Mouse (Mus musculus) G1E (cell line): Measurements from ENCODE around the gene Stard13. TPM values are rescaled to one million over a fixed set of nuclear protein-coding genes. Genes with fewer than 3 reads are reported as not detected.

Experiments used
- ATAC-seq: 2 replicates; pipeline ENCODE4 v1.8.0; 2016; ENCODE audit warnings: mild to moderate bottlenecking; ENCODE audit not compliant: insufficient number of reproducible peaks, poor library complexity, low FRiP score, severe bottlenecking; ENCODE audit errors: extremely low read depth
- DNase-seq: peaks from one replicate; pipeline ENCODE4 v3.0.0; 2012; ENCODE audit warnings: low spot score
- H3K27me3 ChIP-seq: 2 replicates; pipeline ENCODE4 v1.6.1; 2012; ENCODE audit warnings: mild to moderate bottlenecking, low read length, inconsistent platforms; ENCODE audit not compliant: insufficient read depth
- H3K36me3 ChIP-seq: replicated peaks from 2 replicates; pipeline ENCODE3; 2012; ENCODE audit warnings: mild to moderate bottlenecking, inconsistent platforms
- H3K4me1 ChIP-seq: 2 replicates; pipeline ENCODE4 v1.6.1; 2012; ENCODE audit warnings: low read depth, low read length, inconsistent platforms, mixed read lengths; ENCODE audit not compliant: insufficient read depth
- H3K4me3 ChIP-seq: 2 replicates; pipeline ENCODE4 v1.5.1; 2012; ENCODE audit warnings: low read depth, mild to moderate bottlenecking, inconsistent platforms, low read length, moderate library complexity, mixed read lengths
- H3K9me3 ChIP-seq: replicated peaks from 2 replicates; pipeline ENCODE4 v1.6.1; 2012; ENCODE audit warnings: inconsistent platforms
- CTCF ChIP-seq: IDR thresholded peaks from 2 replicates; pipeline ENCODE4 v1.5.1; 2012; ENCODE audit warnings: low read depth, low read length, inconsistent platforms, mixed read lengths
- GATA1 ChIP-seq: IDR thresholded peaks from 2 replicates; pipeline ENCODE4 v1.6.1; 2012; ENCODE audit warnings: borderline replicate concordance, low read length, inconsistent platforms, mixed read lengths
- GATA2 ChIP-seq: IDR thresholded peaks from 2 replicates; pipeline ENCODE4 v1.6.1; 2012; ENCODE audit warnings: low read depth, low read length, inconsistent platforms, borderline replicate concordance
- POLR2AphosphoS5 ChIP-seq: IDR thresholded peaks from 2 replicates; pipeline ENCODE4 v1.6.1; 2012; ENCODE audit warnings: low read depth, low read length, inconsistent platforms; ENCODE audit not compliant: insufficient replicate concordance
- TAL1 ChIP-seq: conservative IDR thresholded peaks from 2 replicates; pipeline ENCODE4 v1.6.1; 2012; ENCODE audit warnings: low read depth, low read length, inconsistent platforms, mixed read lengths
- polyA plus RNA-seq: library from polyadenylated mRNA; stranded (reverse); fragments of >175 nt; gene quantifications from 2 replicates; pipeline ENCODE4 v1.2.3, GENCODE M21; 2012
- total RNA-seq, 2 experiments: library from RNA; stranded (forward) in 1 of 2; stranded (reverse) in 1 of 2; fragments of 200-1000 nt in 1 of 2; fragments of >200 nt in 1 of 2; fragmentation: Nextera tagmentation in 1 of 2; gene quantifications; 2 replicates each; pipeline ENCODE4 v1.2.3; 2014 to 2017

Stard13 gene
- total and polyA plus RNA-seq, 3 experiments, result 0.05 TPM; not detected in 2

GRCm38 (mm10) chr5:151004216-151004755, 229.3 kb downstream of the Stard13 start:
- no peak for TF ChIP-seq TAL1
- no peak for TF ChIP-seq POLR2AphosphoS5
- TF ChIP-seq GATA1, result no peak
- no peak for TF ChIP-seq CTCF
- no peak for TF ChIP-seq GATA2
- Histone ChIP-seq H3K4me1 (no peaks in the 10 kb centered on the region), H3K9me3 (peaks cover 21% of the 10 kb centered on the region), H3K36me3 (no peaks in the 10 kb centered on the region), H3K27me3 (peaks cover 2% of the 10 kb centered on the region; the same call in 1 of the 2 replicates), H3K4me3 (no peak overlapping the region)
- DNase-seq, result no peak
- ATAC-seq, result no peak

GRCm38 (mm10) chr5:151002051-151002450, 231.6 kb downstream of the Stard13 start:
- H3K4me3 ChIP-seq, result no peak overlapping the region
- TF ChIP-seq GATA1, result no peak
- ATAC-seq (no peak), DNase-seq (no peak)
- peaks cover 2% of the 10 kb centered on the region; the same call in 1 of the 2 replicates for H3K27me3 ChIP-seq
- no peaks in the 10 kb centered on the region for H3K4me1 ChIP-seq
- no peaks in the 10 kb centered on the region for H3K36me3 ChIP-seq
- H3K9me3 ChIP-seq, result peaks cover 31% of the 10 kb centered on the region

- peaks cover 2% of the 10 kb centered on the region; the same call in 1 of the 2 replicates for H3K27me3 ChIP-seq
- TF ChIP-seq GATA1 (no peak), CTCF (no peak), TAL1 (no peak), POLR2AphosphoS5 (no peak), GATA2 (no peak)
Observed at GRCm38 (mm10) chr5:151001111-151001510, 232.5 kb downstream of the Stard13 start.

DNA sequence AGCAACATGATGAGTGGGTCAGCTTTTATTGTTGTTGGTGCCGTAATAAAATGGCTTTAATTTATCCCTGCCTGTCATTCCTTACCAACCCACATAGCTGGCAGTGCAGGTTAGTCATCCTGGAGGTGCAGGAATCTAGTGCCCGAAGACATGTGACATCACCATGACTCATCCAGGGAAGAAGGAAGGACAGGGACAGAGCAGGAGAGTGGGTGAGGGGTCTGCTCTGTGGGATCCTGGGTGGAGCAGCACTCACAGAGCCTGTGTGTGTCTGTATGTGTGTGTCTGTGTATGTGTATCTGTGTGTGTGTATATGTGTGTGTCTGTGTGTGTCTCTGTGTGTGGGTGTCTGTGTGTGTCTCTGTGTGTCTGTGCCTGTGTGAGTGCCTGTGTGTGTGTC, 237.1 kb downstream of the Stard13 start:
- DNase-seq (no peak), ATAC-seq (no peak)
- TF ChIP-seq GATA1 (no peak), CTCF (no peak), POLR2AphosphoS5 (no peak), TAL1 (no peak), GATA2 (no peak)
- Histone ChIP-seq H3K4me3 (no peak overlapping the region), H3K36me3 (no peaks in the 10 kb centered on the region), H3K4me1 (no peaks in the 10 kb centered on the region), H3K27me3 (peaks cover 2% of the 10 kb centered on the region; the same call in 1 of the 2 replicates), H3K9me3 (peaks cover 30% of the 10 kb centered on the region)

More at GRCm38 (mm10) chr5:151001111-151001510, 232.5 kb downstream of the Stard13 start:
- no peak for DNase-seq
- Histone ChIP-seq H3K4me3 (no peak overlapping the region), H3K9me3 (peaks cover 35% of the 10 kb centered on the region), H3K4me1 (no peaks in the 10 kb centered on the region), H3K36me3 (no peaks in the 10 kb centered on the region)
- no peak for ATAC-seq

GRCm38 (mm10) chr5:150994096-150994495, 239.5 kb downstream of the Stard13 start:
- TF ChIP-seq GATA1, result no peak
- no peak for TF ChIP-seq TAL1
- no peak for TF ChIP-seq CTCF
- no peak for TF ChIP-seq GATA2
- TF ChIP-seq POLR2AphosphoS5, result no peak
- Histone ChIP-seq H3K27me3 (no peaks in the 10 kb centered on the region), H3K9me3 (peaks cover 32% of the 10 kb centered on the region), H3K4me3 (no peak overlapping the region), H3K4me1 (no peaks in the 10 kb centered on the region), H3K36me3 (no peaks in the 10 kb centered on the region)
- ATAC-seq (no peak), DNase-seq (no peak)

Other genes starting within 250 kb of the Stard13 start
- gene Gm42906, start 194.3 kb upstream of the Stard13 start, total RNA-seq (2014; fragmentation: Nextera tagmentation), result not detected in 2 replicates
- not detected in 2 replicates for gene Gm42906, start 194.3 kb upstream of the Stard13 start, total RNA-seq (2017)
- gene Gm42906, start 194.3 kb upstream of the Stard13 start, polyA plus RNA-seq, result not detected in 2 replicates